9 mouse cellular contexts compared by ENCODE assay signal in genomic region chr19:10690336-10690735, GRCm38 (mm10). TPM values are rescaled to one million over a fixed set of nuclear protein-coding genes. Genes with fewer than 3 reads are reported as not detected.
DNase-seq lines count a peak whose midpoint lies in the region; ATAC-seq and TF ChIP-seq lines count a peak whose summit lies in the region.
"Had no signal": no experiment of that assay in that cellular context is flagged by ENCODE, and none has a peak within 500 bp of the region (broad histone marks: within the 10 kb centered on the region; RNA-seq: fewer than 3 reads in every experiment).

No protein-coding gene starts in this region.

- no peak for ATAC-seq in heart, embryonic 16.5 days (replicated peaks; ENCODE audit: extremely low read depth, insufficient read depth, low FRiP score)
- ATAC-seq in limb, embryonic 14.5 days (ENCODE audit: low FRiP score, low read depth) = no peak
- ATAC-seq in stomach, embryonic 16.5 days (ENCODE audit: insufficient read depth, low FRiP score) = no peak

- peak overlapping the region; percentile 35 for H3K4me3 ChIP-seq in cerebellum, adult 2 months (replicated peaks; ENCODE audit: insufficient read depth, low read depth, low read length)
- peak overlapping the region; percentile 78 for H3K4me3 ChIP-seq in heart, embryonic 16.5 days (ENCODE audit: low read length)
- no peak overlapping the region for H3K4me3 ChIP-seq in limb, embryonic 14.5 days (replicated peaks; ENCODE audit: low read length)
- peak overlapping the region; percentile 60 for H3K4me3 ChIP-seq in stomach, embryonic 16.5 days (replicated peaks; ENCODE audit: low read length)

- H3K27me3 ChIP-seq in cerebellum, adult 2 months (ENCODE audit: control insufficient read depth, insufficient read depth, low read length) = no peaks in the 10 kb centered on the region
- H3K27me3 ChIP-seq in heart, embryonic 16.5 days (ENCODE audit: control insufficient read depth, insufficient read depth, low read length) = no peaks in the 10 kb centered on the region
- no peaks in the 10 kb centered on the region for H3K27me3 ChIP-seq in limb, embryonic 14.5 days (ENCODE audit: control insufficient read depth, insufficient read depth, low read length)
- no peaks in the 10 kb centered on the region for H3K27me3 ChIP-seq in stomach, embryonic 16.5 days (ENCODE audit: control insufficient read depth, insufficient read depth, low read length)

- peak overlapping the region; percentile 87 for H3K9ac ChIP-seq in heart, embryonic 16.5 days (ENCODE audit: low read length)
- no peak overlapping the region for H3K9ac ChIP-seq in limb, embryonic 14.5 days (ENCODE audit: low read depth, low read length, severe bottlenecking)
- H3K9ac ChIP-seq in stomach, embryonic 16.5 days (ENCODE audit: low read length) = peak overlapping the region; percentile 81

- H3K4me2 ChIP-seq in heart, embryonic 16.5 days (ENCODE audit: low read depth, low read length) = peak overlapping the region; percentile 85
- peak overlapping the region; percentile 55 for H3K4me2 ChIP-seq in limb, embryonic 14.5 days (replicated peaks; ENCODE audit: low read depth, low read length, severe bottlenecking)
- H3K4me2 ChIP-seq in stomach, embryonic 16.5 days (ENCODE audit: low read depth, low read length) = peak overlapping the region; percentile 80

- H3K27ac ChIP-seq in cerebellum, adult 2 months (ENCODE audit: insufficient read depth, low read length) = peak overlapping the region; percentile 76; the same call in 1 of the 2 replicates
- H3K27ac ChIP-seq in heart, embryonic 16.5 days (ENCODE audit: low read length) = peak overlapping the region; percentile 95
- H3K27ac ChIP-seq in limb, embryonic 14.5 days (replicated peaks; ENCODE audit: low read depth, low read length) = peak overlapping the region; percentile 93; the same call in 1 of the 2 replicates
- peak overlapping the region; percentile 94 for H3K27ac ChIP-seq in stomach, embryonic 16.5 days (ENCODE audit: low read length)

- H3K36me3 ChIP-seq in heart, embryonic 16.5 days (ENCODE audit: control insufficient read depth, insufficient read depth) = no peaks in the 10 kb centered on the region
- H3K36me3 ChIP-seq in limb, embryonic 14.5 days (ENCODE audit: control insufficient read depth, insufficient read depth, low read length) = no peaks in the 10 kb centered on the region
- no peaks in the 10 kb centered on the region for H3K36me3 ChIP-seq in stomach, embryonic 16.5 days (ENCODE audit: control insufficient read depth, insufficient read depth, low read length)

- no peaks in the 10 kb centered on the region for H3K9me3 ChIP-seq in heart, embryonic 16.5 days (replicated peaks; ENCODE audit: control insufficient read depth, low read length)
- H3K9me3 ChIP-seq in limb, embryonic 14.5 days (ENCODE audit: control insufficient read depth, low read length) = no peaks in the 10 kb centered on the region
- H3K9me3 ChIP-seq in stomach, embryonic 16.5 days (replicated peaks; ENCODE audit: control insufficient read depth, low read length) = no peaks in the 10 kb centered on the region

- no peak for TF ChIP-seq POLR2A in cerebellum, adult 2 months (IDR thresholded peaks at IDR 0.05; ENCODE audit: borderline replicate concordance, insufficient read depth, low read length)
- no peak for TF ChIP-seq POLR2A in limb, embryonic 14.5 days (IDR thresholded peaks at IDR 0.05; ENCODE audit: borderline replicate concordance, extremely low read depth, insufficient read depth, insufficient read length)

- no peak for TF ChIP-seq CTCF in cerebellum, adult 2 months (IDR thresholded peaks at IDR 0.05; ENCODE audit: borderline replicate concordance, insufficient read depth, low read depth, low read length)

- WGBS in cerebellum, adult 2 months = 29% methylated on average over 3 of the region's 3 CpGs
- WGBS in heart, embryonic 16.5 days = 34% methylated on average over 3 of the region's 3 CpGs
- WGBS in limb, embryonic 14.5 days = 77% methylated on average over 3 of the region's 3 CpGs
- WGBS in stomach, embryonic 16.5 days = 50% methylated on average over 3 of the region's 3 CpGs

- peaks cover 8% of the 10 kb centered on the region; the same call in 1 of the 2 replicates for H3K4me1 ChIP-seq in cerebellum, adult 2 months (ENCODE audit: control insufficient read depth, insufficient read depth, low read length)
- peaks cover 31% of the 10 kb centered on the region for H3K4me1 ChIP-seq in heart, embryonic 16.5 days (ENCODE audit: control insufficient read depth, insufficient read depth, low read length)
- H3K4me1 ChIP-seq in limb, embryonic 14.5 days (ENCODE audit: control insufficient read depth, insufficient read depth, low read length) = peaks cover 20% of the 10 kb centered on the region; the same call in 1 of the 2 replicates
- peaks cover 38% of the 10 kb centered on the region for H3K4me1 ChIP-seq in stomach, embryonic 16.5 days (ENCODE audit: control insufficient read depth, insufficient read depth, low read length)

- DNase-seq in cerebellum, adult 2 months = peak; percentile 47 to 79
- no peak for DNase-seq in cerebellum, postnatal 4 days (ENCODE audit: low spot score in 2 of 2)
- DNase-seq in adrenal gland, postnatal 36 days = peak; percentile 61 to 76
- no peak for DNase-seq in limb, embryonic 14.5 days (ENCODE audit: low spot score)
- DNase-seq in retina, embryonic 14.5 days (ENCODE audit: low spot score) = no peak
- DNase-seq in gastrocnemius, postnatal 14 days = no peak

- intact Hi-C loops in gastrocnemius, postnatal 14 days (cut with DNase I; ENCODE audit: low total_unique reads) = no loop called here

RNA-seq across cellular contexts. Expression of gene Vps37c, which starts 1.8 kb away (rescaled TPM):
- 30.6 and 31.4 TPM in 2 replicates for polyA plus RNA-seq in cerebellum, adult 2 months (2012; rRNA removed)
- total RNA-seq in adrenal gland, postnatal 36 days (2021) = 10 to 100 TPM; 21.1 to 30.5 TPM
- 29.3 and 30.4 TPM in 2 replicates for polyA plus RNA-seq in heart, embryonic 16.5 days (2015; fragmentation: Nextera tagmentation; extraction: Ambion mirVana)
- 30.2 and 37.4 TPM in 2 replicates for polyA plus RNA-seq in limb, embryonic 14.5 days (2012; rRNA removed)
- 37.6 and 42.6 TPM in 2 replicates for polyA plus RNA-seq in limb, embryonic 14.5 days (2014; fragmentation: Nextera tagmentation; extraction: Ambion mirVana)
- polyA plus RNA-seq in stomach, embryonic 16.5 days (2015; fragmentation: Nextera tagmentation; extraction: Ambion mirVana) = 48.7 and 60.3 TPM in 2 replicates
- 10 to 100 TPM; 15.2 to 22.0 TPM for total RNA-seq in gastrocnemius, postnatal 14 days (2021)

RNA-seq across cellular contexts. Expression of gene Pga5, which starts 12.5 kb away (rescaled TPM):
- not detected in 2 replicates for polyA plus RNA-seq in cerebellum, adult 2 months (2012; rRNA removed)
- not detected for total RNA-seq in adrenal gland, postnatal 36 days (2021)
- not detected in 2 replicates for polyA plus RNA-seq in heart, embryonic 16.5 days (2015; fragmentation: Nextera tagmentation; extraction: Ambion mirVana)
- polyA plus RNA-seq in limb, embryonic 14.5 days (2012; rRNA removed) = 0.12 and 0.23 TPM in 2 replicates
- not detected in 2 replicates for polyA plus RNA-seq in limb, embryonic 14.5 days (2014; fragmentation: Nextera tagmentation; extraction: Ambion mirVana)
- 139 and 218 TPM in 2 replicates for polyA plus RNA-seq in stomach, embryonic 16.5 days (2015; fragmentation: Nextera tagmentation; extraction: Ambion mirVana)
- total RNA-seq in gastrocnemius, postnatal 14 days (2021) = not detected
- polyA plus RNA-seq: embryonic facial prominence, embryonic 11.5 days had no signal

RNA-seq across cellular contexts. Expression of gene Cd5, which starts 48.5 kb away (rescaled TPM):
- polyA plus RNA-seq in cerebellum, adult 2 months (2012; rRNA removed) = 0.43 and 0.54 TPM in 2 replicates
- under 1 TPM in 1 of 2 experiments, not detected in 1; 0.20 TPM for total RNA-seq in adrenal gland, postnatal 36 days (2021)
- polyA plus RNA-seq in heart, embryonic 16.5 days (2015; fragmentation: Nextera tagmentation; extraction: Ambion mirVana) = 1.6 and 3.0 TPM in 2 replicates
- 0.16 and 0.28 TPM in 2 replicates for polyA plus RNA-seq in limb, embryonic 14.5 days (2012; rRNA removed)
- 0.23 and 0.51 TPM in 2 replicates for polyA plus RNA-seq in limb, embryonic 14.5 days (2014; fragmentation: Nextera tagmentation; extraction: Ambion mirVana)
- polyA plus RNA-seq in stomach, embryonic 16.5 days (2015; fragmentation: Nextera tagmentation; extraction: Ambion mirVana) = 3.3 and 3.8 TPM in 2 replicates
- total RNA-seq in gastrocnemius, postnatal 14 days (2021) = not detected

RNA-seq across cellular contexts. Expression of gene Vwce, which starts 56.3 kb away (rescaled TPM):
- 0.20 and 0.21 TPM in 2 replicates for polyA plus RNA-seq in cerebellum, adult 2 months (2012; rRNA removed)
- under 1 TPM; 0.26 to 0.60 TPM for total RNA-seq in adrenal gland, postnatal 36 days (2021)
- 1.7 and 2.1 TPM in 2 replicates for polyA plus RNA-seq in heart, embryonic 16.5 days (2015; fragmentation: Nextera tagmentation; extraction: Ambion mirVana)
- 7.0 and 10.2 TPM in 2 replicates for polyA plus RNA-seq in limb, embryonic 14.5 days (2012; rRNA removed)
- polyA plus RNA-seq in limb, embryonic 14.5 days (2014; fragmentation: Nextera tagmentation; extraction: Ambion mirVana) = 3.2 TPM in 2 replicates
- 1.2 and 2.0 TPM in 2 replicates for polyA plus RNA-seq in stomach, embryonic 16.5 days (2015; fragmentation: Nextera tagmentation; extraction: Ambion mirVana)
- total RNA-seq in gastrocnemius, postnatal 14 days (2021) = under 1 TPM; 0.04 to 0.10 TPM

Comparison
In these comparisons a context has a peak if more than half of its experiments do, and no peak if none do; other contexts are left out.
1. DNase-seq: peak in cerebellum, adult 2 months (2 of 2) and adrenal gland, postnatal 36 days (2 of 2); none in cerebellum, postnatal 4 days (0 of 2), limb, embryonic 14.5 days (single experiment), retina, embryonic 14.5 days (single experiment) and gastrocnemius, postnatal 14 days (single experiment).
2. RNA of gene Pga5, which starts 12.5 kb away (polyA plus RNA-seq): 139 to 218 TPM in stomach, embryonic 16.5 days; 0.12 to 0.23 TPM in limb, embryonic 14.5 days, not detected in heart, embryonic 16.5 days and not detected in cerebellum, adult 2 months; every median in the first group is over 100 times any median in the second.
3. Peak in every context shown above with its lines, with median percentiles within 50 percentile points of each other: H3K27ac ChIP-seq and H3K4me2 ChIP-seq.